Mouse (Mus musculus) limb, embryonic 15.5 days (tissue): ENCODE results near the gene Arhgap45. TPM values are rescaled to one million over a fixed set of nuclear protein-coding genes. Genes with fewer than 3 reads are reported as not detected.

Experiments
- ATAC-seq: fragments of 200-750 bp; cut with Nextera tagmentation; 2 replicates; pipeline ENCODE4 v1.8.0; 2017; ENCODE audit warnings: low read depth, moderate TSS enrichment; ENCODE audit not compliant: insufficient number of reproducible peaks, low FRiP score, low TSS enrichment
- H3K27ac ChIP-seq: fragments of 300-500 bp; sonication (generic); 2 replicates; pipeline ENCODE4 v1.5.1; 2015; ENCODE audit warnings: moderate library complexity, mild to moderate bottlenecking, inconsistent platforms
- H3K27me3 ChIP-seq: fragments of 300-500 bp; sonication (generic); 2 replicates; pipeline ENCODE4 v1.6.1; 2015; ENCODE audit warnings: inconsistent platforms
- H3K36me3 ChIP-seq: fragments of 300-500 bp; sonication (generic); 2 replicates; pipeline ENCODE4 v1.6.1; 2015; ENCODE audit warnings: inconsistent platforms
- H3K4me1 ChIP-seq: fragments of 300-500 bp; sonication (generic); 2 replicates; pipeline ENCODE4 v1.6.1; 2015; ENCODE audit warnings: inconsistent platforms
- H3K4me2 ChIP-seq: fragments of 300-500 bp; sonication (generic); 2 replicates; pipeline ENCODE4 v1.6.1; 2015; ENCODE audit warnings: mild to moderate bottlenecking, inconsistent platforms
- H3K4me3 ChIP-seq: fragments of 300-500 bp; sonication (generic); 2 replicates; pipeline ENCODE4 v1.5.1; 2015; ENCODE audit warnings: mild to moderate bottlenecking, inconsistent platforms
- H3K9ac ChIP-seq: fragments of 300-500 bp; sonication (generic); 2 replicates; pipeline ENCODE4 v1.6.1; 2015; ENCODE audit warnings: inconsistent platforms
- H3K9me3 ChIP-seq: fragments of 300-500 bp; sonication (generic); 2 replicates; pipeline ENCODE4 v1.6.1; 2016; ENCODE audit warnings: inconsistent platforms
- WGBS: fragments of 180-500 bp; shearing (Covaris S2); methylation state at CpG from one replicate; pipeline ENCODE4 v1.1.7; 2015; 5-methylcytosine and 5-hydroxymethylcytosine counted together
- polyA plus RNA-seq: library from polyadenylated mRNA; unstranded; fragments of >200 nt; fragmentation: Nextera tagmentation; extraction: Ambion mirVana; gene quantifications from 2 replicates; pipeline ENCODE4 v1.2.1, GENCODE M21; 2015

Arhgap45 gene
- polyA plus RNA-seq = 5.3 and 6.4 TPM in 2 replicates

DNA sequence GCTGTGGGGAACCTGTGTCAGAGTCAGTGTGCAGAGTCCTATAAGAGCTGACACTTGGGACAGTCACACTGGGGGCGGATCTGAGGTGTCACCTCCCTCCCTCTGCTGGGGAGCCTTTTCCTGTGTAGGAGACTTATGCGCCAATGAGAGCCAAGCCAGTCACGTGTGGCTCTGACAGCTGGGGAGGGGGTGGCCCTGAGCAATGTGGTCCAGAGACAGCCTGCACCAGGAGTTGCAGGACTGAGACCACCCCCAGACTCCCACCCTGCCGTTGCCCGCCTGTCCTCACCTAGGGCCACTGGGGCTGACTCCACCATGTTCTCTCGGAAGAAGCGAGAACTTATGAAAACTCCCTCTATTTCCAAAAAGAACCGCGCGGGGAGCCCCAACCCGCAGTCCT is at the start of gene Arhgap45:
Gene Arhgap45, plus strand, starts transcription at position 143 of the 400 bp plus-strand sequence.
- no peak within 1 kb of the TSS for H3K27ac ChIP-seq
- H3K4me3 ChIP-seq = peak within 1 kb of the TSS; percentile 10; the same call in 1 of the 2 replicates
- whole genome bisulfite sequencing = 60% methylated on average over 11 of the region's 11 CpGs
- no peak within 1 kb of the TSS for H3K4me2 ChIP-seq
- H3K27me3 ChIP-seq = peaks cover 54% of the 10 kb centered on the region
- no peak within 1 kb of the TSS for H3K9ac ChIP-seq
- no peaks in the 10 kb centered on the region for H3K36me3 ChIP-seq
- ATAC-seq = no peak
- H3K9me3 ChIP-seq = no peaks in the 10 kb centered on the region
- peaks cover 34% of the 10 kb centered on the region for H3K4me1 ChIP-seq

DNA sequence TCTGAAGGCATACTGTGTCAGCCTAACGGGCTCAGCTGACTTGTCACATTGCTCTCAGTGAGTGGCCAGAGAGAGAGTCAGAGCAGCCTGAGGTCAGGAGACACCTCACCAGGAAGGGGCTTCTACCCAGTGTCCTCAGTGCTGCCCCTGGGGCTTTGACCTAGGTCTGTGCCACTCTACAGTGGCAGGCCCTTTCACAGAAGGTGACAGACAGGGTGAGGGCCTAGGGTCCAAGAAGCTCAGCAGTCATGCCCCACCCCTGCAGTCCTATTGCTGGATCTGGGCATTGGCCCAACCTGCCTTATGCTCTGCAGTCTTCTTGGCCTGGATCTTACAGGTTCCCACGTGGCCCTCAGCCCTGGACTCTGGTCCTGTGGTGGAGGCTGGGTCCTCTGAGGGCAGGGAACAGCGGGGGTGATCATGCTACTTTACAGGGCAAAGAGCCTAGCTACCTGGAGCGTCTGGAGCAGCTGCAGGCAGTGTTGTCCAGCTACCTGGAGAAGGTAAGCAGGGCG is 49.5 kb upstream of the Arhgap45 start:
- no peak overlapping the region for H3K27ac ChIP-seq
- H3K4me3 ChIP-seq = no peak overlapping the region
- peaks cover 60% of the 10 kb centered on the region for H3K36me3 ChIP-seq
- 92% methylated on average over 5 of the region's 5 CpGs for WGBS
- H3K27me3 ChIP-seq = peaks cover 25% of the 10 kb centered on the region
- H3K9ac ChIP-seq = no peak overlapping the region
- H3K9me3 ChIP-seq = no peaks in the 10 kb centered on the region
- no peak overlapping the region for H3K4me2 ChIP-seq
- peaks cover 21% of the 10 kb centered on the region for H3K4me1 ChIP-seq
- no peak for ATAC-seq

DNA sequence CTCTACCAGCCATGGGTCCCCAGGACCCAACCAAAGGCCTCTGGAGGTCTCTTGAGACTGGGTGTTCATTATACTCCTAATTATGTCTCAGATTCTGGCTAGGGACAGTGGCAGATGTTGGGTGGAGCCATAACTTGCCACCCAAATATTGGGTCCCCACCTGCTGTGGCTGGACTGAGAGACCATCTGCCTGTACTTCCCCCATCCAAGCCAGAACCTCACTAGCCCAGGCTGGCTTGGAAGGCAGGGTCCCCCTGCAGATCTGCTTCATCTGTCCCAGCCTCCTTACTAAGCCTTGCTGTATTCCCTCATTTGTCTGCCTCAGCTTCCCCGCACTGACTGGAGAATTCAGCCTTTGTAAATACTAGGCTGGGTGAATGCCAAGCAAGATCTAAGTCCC is 48.3 kb upstream of the Arhgap45 start:
- Histone ChIP-seq H3K9ac (no peak overlapping the region), H3K27me3 (peaks cover 35% of the 10 kb centered on the region), H3K27ac (no peak overlapping the region), H3K4me2 (no peak overlapping the region), H3K36me3 (peaks cover 51% of the 10 kb centered on the region), H3K4me3 (no peak overlapping the region), H3K9me3 (no peaks in the 10 kb centered on the region), H3K4me1 (peaks cover 21% of the 10 kb centered on the region)
- WGBS = 77% methylated on average over 1 of the region's 1 CpGs
- ATAC-seq = no peak

DNA sequence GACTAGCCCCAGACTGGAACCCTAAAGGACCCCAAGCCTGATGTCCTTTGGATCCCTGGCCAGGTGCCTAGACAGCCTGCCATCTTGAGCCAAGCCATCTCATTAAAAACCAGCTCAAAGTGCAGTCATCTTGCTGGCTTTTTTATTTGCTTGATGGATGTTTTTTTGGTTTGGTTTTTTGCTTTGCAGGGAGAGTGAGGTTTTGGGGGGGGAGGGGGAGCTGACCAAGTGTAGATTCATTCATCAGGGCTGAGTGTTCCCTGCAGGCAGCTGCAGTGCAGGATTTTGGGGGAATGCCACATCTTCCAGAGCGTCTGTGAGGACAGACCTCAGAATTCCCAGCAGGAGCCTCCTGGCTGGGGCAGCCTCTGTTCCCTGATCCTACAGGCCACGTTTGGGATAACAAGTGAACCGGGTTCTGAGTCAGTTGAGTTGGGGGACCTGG is 47.3 kb upstream of the Arhgap45 start:
- no peak overlapping the region for H3K4me3 ChIP-seq
- H3K4me2 ChIP-seq = no peak overlapping the region
- WGBS = 13% methylated on average over 3 of the region's 3 CpGs
- H3K36me3 ChIP-seq = peaks cover 44% of the 10 kb centered on the region
- no peak for ATAC-seq
- H3K4me1 ChIP-seq = peaks cover 21% of the 10 kb centered on the region
- no peak overlapping the region for H3K9ac ChIP-seq
- H3K27me3 ChIP-seq = peaks cover 35% of the 10 kb centered on the region
- no peak overlapping the region for H3K27ac ChIP-seq
- no peaks in the 10 kb centered on the region for H3K9me3 ChIP-seq

DNA sequence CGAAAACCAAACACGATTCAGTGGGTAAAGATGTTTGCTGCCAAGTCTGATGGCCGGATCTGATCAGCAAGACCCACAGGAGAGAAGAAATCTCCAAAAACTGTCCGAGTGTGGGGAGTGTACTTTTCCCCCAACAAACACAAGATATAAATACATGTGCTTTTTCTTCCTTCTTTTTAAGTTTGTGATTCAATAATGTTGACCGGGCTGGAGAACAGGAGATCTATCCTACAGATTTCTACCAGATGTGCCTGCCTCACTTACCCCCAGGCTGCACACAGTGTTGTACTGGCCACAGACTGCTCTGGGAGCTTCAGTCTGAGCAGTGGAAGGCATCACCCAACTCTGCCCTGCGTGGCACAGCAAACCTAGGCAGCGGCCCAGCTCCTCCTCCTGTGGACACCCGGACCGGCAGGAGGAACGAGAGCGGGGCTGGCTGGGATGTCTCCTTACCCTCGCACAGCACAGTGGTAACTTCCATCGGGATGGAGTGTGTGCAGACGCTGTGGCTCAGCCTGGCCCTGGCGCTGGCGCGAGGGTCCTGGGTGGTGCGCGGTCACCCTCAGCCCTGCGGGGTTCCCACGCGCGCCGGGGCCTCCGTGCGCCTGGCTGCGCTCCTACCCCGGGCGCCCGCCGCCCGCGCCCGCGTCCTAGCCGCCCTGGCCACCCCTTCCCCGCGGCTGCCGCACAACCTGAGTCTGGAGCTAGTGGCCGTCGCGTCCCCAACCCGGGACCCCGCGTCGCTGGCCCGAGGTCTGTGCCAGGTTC is 45.9 kb upstream of the Arhgap45 start, which contains the start of gene Grin3b:
Gene Grin3b, plus strand, starts transcription at position 301 of the 768 bp plus-strand sequence.
- WGBS = 6% methylated on average over 45 of the region's 47 CpGs
- H3K36me3 ChIP-seq = peaks cover 42% of the 10 kb centered on the region
- peak within 1 kb of the TSS; percentile 23; the same call in 1 of the 2 replicates for H3K27ac ChIP-seq
- peak within 1 kb of the TSS; percentile 48 for H3K4me3 ChIP-seq
- H3K4me2 ChIP-seq = peak within 1 kb of the TSS; percentile 90
- no peaks in the 10 kb centered on the region for H3K9me3 ChIP-seq
- peaks cover 21% of the 10 kb centered on the region for H3K4me1 ChIP-seq
- H3K9ac ChIP-seq = peak within 1 kb of the TSS; percentile 47
- ATAC-seq = no peak
- peaks cover 35% of the 10 kb centered on the region for H3K27me3 ChIP-seq

DNA sequence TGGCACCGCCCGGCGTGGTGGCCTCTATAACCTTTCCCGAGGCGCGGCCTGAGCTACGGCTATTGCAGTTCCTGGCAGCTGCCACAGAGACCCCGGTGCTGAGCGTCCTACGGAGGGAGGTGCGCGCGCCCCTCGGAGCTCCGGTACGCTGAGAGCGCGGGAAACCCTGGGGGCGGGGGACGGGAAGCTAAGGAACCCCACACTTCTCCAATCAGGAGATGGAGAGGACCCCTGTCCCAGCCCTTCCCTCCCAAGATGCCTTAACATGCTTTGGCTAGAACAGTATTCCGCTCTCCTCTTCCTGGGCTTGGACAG is 45.3 kb upstream of the Arhgap45 start:
- H3K9ac ChIP-seq = peak overlapping the region; percentile 47
- peak overlapping the region; percentile 90 for H3K4me2 ChIP-seq
- no peaks in the 10 kb centered on the region for H3K9me3 ChIP-seq
- H3K4me3 ChIP-seq = peak overlapping the region; percentile 48
- WGBS = 3% methylated on average over 21 of the region's 21 CpGs
- peaks cover 35% of the 10 kb centered on the region for H3K27me3 ChIP-seq
- peaks cover 42% of the 10 kb centered on the region for H3K36me3 ChIP-seq
- no peak overlapping the region for H3K27ac ChIP-seq
- ATAC-seq = no peak
- H3K4me1 ChIP-seq = peaks cover 21% of the 10 kb centered on the region

DNA sequence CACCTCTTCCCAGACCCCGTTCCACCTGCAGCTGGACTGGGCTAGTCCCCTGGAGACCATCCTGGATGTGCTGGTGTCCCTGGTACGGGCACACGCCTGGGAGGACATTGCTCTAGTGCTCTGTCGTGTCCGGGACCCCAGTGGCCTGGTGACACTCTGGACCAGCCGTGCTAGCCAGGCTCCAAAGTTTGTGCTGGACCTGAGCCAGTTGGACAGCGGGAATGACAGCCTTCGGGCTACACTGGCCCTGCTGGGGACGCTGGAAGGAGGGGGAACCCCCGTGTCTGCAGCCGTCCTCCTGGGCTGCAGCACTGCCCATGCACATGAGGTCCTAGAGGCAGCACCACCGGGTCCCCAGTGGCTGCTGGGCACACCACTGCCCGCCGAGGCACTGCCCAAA is 43.6 kb upstream of the Arhgap45 start:
- H3K27me3 ChIP-seq = peaks cover 35% of the 10 kb centered on the region
- H3K36me3 ChIP-seq = peaks cover 42% of the 10 kb centered on the region
- no peak overlapping the region for H3K4me2 ChIP-seq
- H3K4me1 ChIP-seq = peaks cover 21% of the 10 kb centered on the region
- no peak overlapping the region for H3K9ac ChIP-seq
- H3K9me3 ChIP-seq = no peaks in the 10 kb centered on the region
- H3K4me3 ChIP-seq = no peak overlapping the region
- 62% methylated on average over 14 of the region's 14 CpGs for WGBS
- H3K27ac ChIP-seq = no peak overlapping the region
- no peak; the same call in 1 of the 2 replicates for ATAC-seq

DNA sequence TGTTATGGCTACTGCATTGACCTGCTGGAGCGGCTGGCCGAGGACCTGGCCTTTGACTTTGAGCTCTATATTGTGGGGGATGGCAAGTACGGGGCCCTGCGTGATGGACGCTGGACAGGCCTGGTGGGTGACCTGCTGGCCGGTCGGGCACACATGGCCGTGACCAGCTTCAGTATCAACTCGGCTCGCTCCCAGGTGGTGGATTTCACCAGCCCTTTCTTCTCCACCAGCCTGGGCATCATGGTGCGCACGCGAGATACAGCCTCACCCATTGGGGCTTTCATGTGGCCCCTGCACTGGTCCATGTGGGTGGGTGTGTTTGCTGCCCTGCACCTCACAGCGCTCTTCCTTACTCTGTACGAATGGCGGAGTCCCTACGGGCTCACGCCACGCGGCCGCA is 42.4 kb upstream of the Arhgap45 start:
- no peaks in the 10 kb centered on the region for H3K9me3 ChIP-seq
- H3K4me1 ChIP-seq = peaks cover 18% of the 10 kb centered on the region
- no peak overlapping the region for H3K27ac ChIP-seq
- no peak overlapping the region for H3K4me3 ChIP-seq
- WGBS = 91% methylated on average over 21 of the region's 21 CpGs
- H3K9ac ChIP-seq = no peak overlapping the region
- no peak overlapping the region for H3K4me2 ChIP-seq
- peaks cover 50% of the 10 kb centered on the region for H3K36me3 ChIP-seq
- ATAC-seq = no peak
- H3K27me3 ChIP-seq = peaks cover 34% of the 10 kb centered on the region

DNA sequence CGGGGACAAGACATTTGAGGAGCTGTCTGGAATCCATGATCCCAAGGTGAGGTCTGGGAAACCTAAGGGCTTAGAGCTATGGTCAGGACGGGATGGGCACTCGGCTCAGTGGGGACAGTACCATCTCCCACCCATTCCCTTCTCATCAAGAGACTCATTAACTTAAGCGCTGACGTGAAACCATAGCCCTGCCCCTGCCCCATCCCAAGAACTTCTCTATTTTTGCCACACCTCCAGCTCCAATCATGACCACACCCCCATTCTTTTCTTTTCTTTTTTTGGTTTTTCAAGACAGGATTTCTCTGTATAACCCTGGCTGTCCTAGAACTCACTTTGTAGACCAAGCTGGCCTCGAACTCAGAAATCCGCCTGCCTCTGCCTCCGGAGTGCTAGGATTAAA is 41.8 kb upstream of the Arhgap45 start:
- no peak for ATAC-seq
- 87% methylated on average over 8 of the region's 8 CpGs for WGBS

DNA sequence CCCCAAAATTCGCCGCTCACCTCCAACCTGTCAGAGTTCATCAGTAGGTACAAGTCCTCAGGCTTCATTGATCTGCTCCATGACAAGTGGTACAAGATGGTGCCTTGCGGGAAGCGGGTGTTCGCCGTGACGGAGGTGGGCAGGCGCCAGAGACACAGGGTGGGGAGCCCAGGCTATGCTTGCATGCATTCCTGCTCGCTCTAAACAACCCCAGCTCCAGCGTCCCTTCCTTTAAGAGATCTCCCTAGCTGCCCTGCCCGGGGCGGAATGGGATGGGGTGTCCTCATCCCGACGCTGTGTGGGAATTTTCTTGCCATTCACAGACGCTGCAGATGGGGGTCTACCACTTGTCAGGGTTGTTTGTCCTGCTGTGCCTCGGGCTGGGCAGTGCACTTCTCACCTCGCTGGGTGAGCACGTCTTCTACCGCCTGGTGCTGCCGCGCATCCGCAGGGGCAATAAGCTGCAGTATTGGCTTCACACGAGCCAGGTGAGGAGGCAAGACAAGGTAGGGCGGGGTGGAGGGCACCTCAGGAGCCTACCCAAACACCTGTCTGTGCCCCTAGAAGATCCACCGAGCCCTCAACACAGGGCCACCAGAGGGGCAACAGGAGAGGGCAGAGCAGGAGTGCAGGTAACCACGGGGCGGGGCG is 40.3 kb upstream of the Arhgap45 start:
- Histone ChIP-seq H3K27ac (no peak overlapping the region), H3K4me2 (no peak overlapping the region), H3K9me3 (no peaks in the 10 kb centered on the region), H3K9ac (no peak overlapping the region), H3K27me3 (peaks cover 17% of the 10 kb centered on the region), H3K4me1 (peaks cover 9% of the 10 kb centered on the region), H3K36me3 (peaks cover 59% of the 10 kb centered on the region), H3K4me3 (no peak overlapping the region)
- WGBS = 84% methylated on average over 28 of the region's 28 CpGs
- no peak for ATAC-seq

More for the DNA sequence above, 41.8 kb upstream of the Arhgap45 start:
- H3K27ac ChIP-seq = no peak overlapping the region
- no peak overlapping the region for H3K4me3 ChIP-seq
- peaks cover 13% of the 10 kb centered on the region for H3K4me1 ChIP-seq
- no peak overlapping the region for H3K9ac ChIP-seq
- H3K9me3 ChIP-seq = no peaks in the 10 kb centered on the region
- peaks cover 28% of the 10 kb centered on the region for H3K27me3 ChIP-seq
- no peak overlapping the region for H3K4me2 ChIP-seq
- peaks cover 54% of the 10 kb centered on the region for H3K36me3 ChIP-seq

DNA sequence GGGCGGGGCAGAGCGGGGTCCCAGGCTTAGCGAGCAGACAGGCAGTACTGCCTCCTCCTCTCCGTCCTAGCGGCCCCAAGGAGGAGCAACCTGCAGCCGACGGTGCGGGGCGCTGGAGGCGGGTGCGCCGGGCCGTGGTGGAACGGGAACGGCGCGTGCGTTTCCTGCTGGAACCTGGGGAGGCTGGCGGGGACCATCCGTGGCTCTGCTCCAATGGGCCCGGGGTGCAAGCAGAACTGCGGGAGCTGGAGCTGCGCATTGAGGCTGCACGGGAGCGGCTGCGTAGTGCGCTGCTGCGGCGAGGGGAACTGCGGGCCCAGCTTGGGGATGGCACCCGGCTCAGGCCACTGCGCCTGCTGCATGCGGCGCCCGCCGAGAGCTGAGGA is 39.7 kb upstream of the Arhgap45 start:
- peaks cover 12% of the 10 kb centered on the region for H3K27me3 ChIP-seq
- peaks cover 59% of the 10 kb centered on the region for H3K36me3 ChIP-seq
- ATAC-seq = no peak
- no peak overlapping the region for H3K27ac ChIP-seq
- no peak overlapping the region for H3K4me2 ChIP-seq
- H3K9me3 ChIP-seq = no peaks in the 10 kb centered on the region
- peaks cover 9% of the 10 kb centered on the region for H3K4me1 ChIP-seq
- no peak overlapping the region for H3K9ac ChIP-seq
- no peak overlapping the region for H3K4me3 ChIP-seq
- 79% methylated on average over 36 of the region's 36 CpGs for whole genome bisulfite sequencing

DNA sequence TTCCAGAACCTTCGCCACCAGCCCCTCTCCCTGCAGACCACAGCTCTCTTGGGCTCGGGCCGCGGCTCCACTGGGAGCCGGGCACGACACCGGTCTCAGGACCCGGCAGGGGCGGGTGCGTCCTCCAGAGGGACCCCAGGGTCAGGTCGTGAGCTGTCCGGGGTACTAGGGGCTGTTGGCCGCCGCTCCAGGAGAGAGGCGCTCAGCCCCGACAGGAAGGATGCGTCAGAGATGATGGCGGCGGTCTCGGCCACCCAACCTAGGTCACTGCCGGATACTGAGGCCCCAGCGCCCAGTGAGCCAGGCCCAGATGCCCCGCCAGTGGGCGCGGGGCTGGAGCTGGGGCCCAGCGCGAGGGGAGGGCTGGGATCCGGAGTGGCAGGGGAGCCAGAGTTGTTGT is 39.1 kb upstream of the Arhgap45 start:
- WGBS = 90% methylated on average over 28 of the region's 28 CpGs
- Histone ChIP-seq H3K9ac (no peak overlapping the region), H3K36me3 (peaks cover 59% of the 10 kb centered on the region), H3K27ac (no peak overlapping the region), H3K9me3 (no peaks in the 10 kb centered on the region), H3K4me3 (no peak overlapping the region), H3K4me2 (no peak overlapping the region), H3K27me3 (peaks cover 6% of the 10 kb centered on the region; the same call in 1 of the 2 replicates), H3K4me1 (peaks cover 11% of the 10 kb centered on the region)
- ATAC-seq = no peak
